Comparison of ENCODE assay signal across 8 mouse cellular contexts in genomic region chr7:116245815-116246695, GRCm38 (mm10).
A peak's percentile ranks its signal among the peaks of the same experiment; 100 is the strongest.
DNase-seq lines count a peak whose midpoint lies in the region; ATAC-seq and TF ChIP-seq lines count a peak whose summit lies in the region.

No protein-coding gene starts in this region.

- no peak overlapping the region for H3K4me3 ChIP-seq in liver, adult 2 months (ENCODE audit: insufficient read depth, low read depth, low read length)
- no peak overlapping the region for H3K4me3 ChIP-seq in cortical plate, adult 2 months (ENCODE audit: insufficient read depth, low read length)
- H3K4me3 ChIP-seq in hindbrain, embryonic 10.5 days = peak overlapping the region; percentile 26; the same call in 1 of the 2 replicates
- no peak overlapping the region for H3K4me3 ChIP-seq in lung, embryonic 16.5 days (ENCODE audit: low read length)

- H3K4me2 ChIP-seq in lung, embryonic 16.5 days (ENCODE audit: low read depth, low read length) = peak overlapping the region; percentile 44

- ATAC-seq in lung, embryonic 16.5 days (ENCODE audit: low read depth) = peak; percentile 70

- H3K36me3 ChIP-seq in liver, adult 2 months (ENCODE audit: control insufficient read depth, insufficient read depth, low read length) = no peaks in the 10 kb centered on the region
- H3K36me3 ChIP-seq in hindbrain, embryonic 10.5 days = peaks cover 4% of the 10 kb centered on the region; the same call in 1 of the 2 replicates
- no peaks in the 10 kb centered on the region for H3K36me3 ChIP-seq in lung, embryonic 16.5 days (ENCODE audit: control insufficient read depth, insufficient read depth, low read length)
- no peaks in the 10 kb centered on the region for H3K36me3 ChIP-seq in splenic B cell, adult 2 months (ENCODE audit: control insufficient read depth, insufficient read depth, low read length, poor library complexity, severe bottlenecking)

- no peaks in the 10 kb centered on the region for H3K4me1 ChIP-seq in liver, adult 2 months (ENCODE audit: control insufficient read depth, insufficient read depth, low read length)
- H3K4me1 ChIP-seq in cortical plate, adult 2 months (ENCODE audit: control insufficient read depth, insufficient read depth, low read length) = no peaks in the 10 kb centered on the region
- H3K4me1 ChIP-seq in hindbrain, embryonic 10.5 days (replicated peaks) = peaks cover 57% of the 10 kb centered on the region
- peaks cover 24% of the 10 kb centered on the region for H3K4me1 ChIP-seq in lung, embryonic 16.5 days (replicated peaks; ENCODE audit: control insufficient read depth, insufficient read depth, low read length)

- no peak overlapping the region for H3K9ac ChIP-seq in liver, adult 2 months (ENCODE audit: low read depth, low read length)
- peak overlapping the region; percentile 10; the same call in 1 of the 2 replicates for H3K9ac ChIP-seq in lung, embryonic 16.5 days (ENCODE audit: low read length)

- H3K27me3 ChIP-seq in liver, adult 2 months (ENCODE audit: control insufficient read depth, insufficient read depth, low read length) = no peaks in the 10 kb centered on the region
- H3K27me3 ChIP-seq in hindbrain, embryonic 10.5 days (ENCODE audit: insufficient read depth, poor library complexity, severe bottlenecking) = no peaks in the 10 kb centered on the region
- no peaks in the 10 kb centered on the region for H3K27me3 ChIP-seq in lung, embryonic 16.5 days (ENCODE audit: control insufficient read depth, insufficient read depth, low read depth, low read length)
- H3K27me3 ChIP-seq in splenic B cell, adult 2 months (ENCODE audit: control insufficient read depth, insufficient read depth, low read length, poor library complexity, severe bottlenecking) = no peaks in the 10 kb centered on the region

- 47% methylated on average over 15 of the region's 15 CpGs for WGBS in liver, adult 2 months
- WGBS in hindbrain, embryonic 10.5 days = 42% methylated on average over 15 of the region's 15 CpGs
- 28% methylated on average over 15 of the region's 15 CpGs for WGBS in lung, embryonic 16.5 days

- H3K27ac ChIP-seq in liver, adult 2 months (replicated peaks; ENCODE audit: insufficient read depth, low read depth, low read length) = no peak overlapping the region
- H3K27ac ChIP-seq in cortical plate, adult 2 months (ENCODE audit: insufficient read depth, low read length) = no peak overlapping the region
- peak overlapping the region; percentile 45 for H3K27ac ChIP-seq in hindbrain, embryonic 10.5 days
- H3K27ac ChIP-seq in lung, embryonic 16.5 days (ENCODE audit: low read length) = peak overlapping the region; percentile 27

- no peaks in the 10 kb centered on the region for H3K9me3 ChIP-seq in hindbrain, embryonic 10.5 days
- no peaks in the 10 kb centered on the region for H3K9me3 ChIP-seq in lung, embryonic 16.5 days (ENCODE audit: control insufficient read depth, low read length)

- peak; percentile 52 for DNase-seq in liver, adult 2 months (ENCODE audit: extremely low read depth, low read depth, low spot score)
- no peak for DNase-seq in liver
- no peak for DNase-seq in hindbrain, embryonic 10.5 days (ENCODE audit: low spot score)
- peak; percentile 58 for DNase-seq in splenic B cell, adult 2 months (ENCODE audit: low read depth, low spot score)
- no peak for DNase-seq in yolk sac, embryonic 10.5 days (ENCODE audit: low spot score)
- DNase-seq in adrenal gland, postnatal 25 days = no peak

- TF ChIP-seq CTCF in liver, adult 2 months (IDR thresholded peaks at IDR 0.05; ENCODE audit: low read depth, low read length) = peak; percentile 54
- peak; percentile 63 for TF ChIP-seq CTCF in cortical plate, adult 2 months (IDR thresholded peaks at IDR 0.05; ENCODE audit: extremely low read depth, insufficient read depth, low read length)

- peaks cover 20% of the 10 kb centered on the region; the same call in 1 of the 2 replicates for H3K79me2 ChIP-seq in liver, adult 2 months (ENCODE audit: control insufficient read depth, insufficient read depth, low read length)

- no peak for TF ChIP-seq POLR2A in liver, adult 2 months (IDR thresholded peaks at IDR 0.05; ENCODE audit: extremely low read depth, insufficient read depth, low read length)
- TF ChIP-seq POLR2A in cortical plate, adult 2 months (IDR thresholded peaks at IDR 0.05; ENCODE audit: extremely low read depth, insufficient read depth, low read length) = no peak

Comparison
In these comparisons a context has a peak if more than half of its experiments do, and no peak if none do; other contexts are left out.
1. DNase-seq: peak in liver, adult 2 months (single experiment) and splenic B cell, adult 2 months (single experiment); none in liver (single experiment), hindbrain, embryonic 10.5 days (single experiment), yolk sac, embryonic 10.5 days (single experiment) and adrenal gland, postnatal 25 days (single experiment).
2. H3K27ac ChIP-seq: peak in hindbrain, embryonic 10.5 days (single experiment) and lung, embryonic 16.5 days (single experiment); none in liver, adult 2 months (single experiment) and cortical plate, adult 2 months (single experiment).